Mouse (Mus musculus): Measurements from ENCODE around the gene A930033H14Rik.

Gene A930033H14Rik

GRCm38 (mm10) chr10:69225951-69226350, 13.1 kb upstream of the A930033H14Rik start:
- DNase-seq, result no peak

GRCm38 (mm10) chr10:69225471-69225870, 12.6 kb upstream of the A930033H14Rik start:
- no peak for DNase-seq

GRCm38 (mm10) chr10:69224276-69224675, 11.4 kb upstream of the A930033H14Rik start:
- no peak for DNase-seq

- no peak for DNase-seq
These were observed 10.3 kb upstream of the A930033H14Rik start for GRCm38 (mm10) chr10:69223232-69223631.

GRCm38 (mm10) chr10:69221955-69222354, 9.1 kb upstream of the A930033H14Rik start:
- no peak for DNase-seq

- no peak for DNase-seq
These were observed 8.2 kb upstream of the A930033H14Rik start for GRCm38 (mm10) chr10:69221148-69221547.

GRCm38 (mm10) chr10:69220296-69220695, 7.4 kb upstream of the A930033H14Rik start:
- DNase-seq, result peak; percentile 87

GRCm38 (mm10) chr10:69219289-69219626, 6.4 kb upstream of the A930033H14Rik start:
- no peak for DNase-seq

- DNase-seq, result peak; percentile 93
These were observed 5.8 kb upstream of the A930033H14Rik start for GRCm38 (mm10) chr10:69218458-69219288.

- DNase-seq, result no peak
These were observed 4.3 kb upstream of the A930033H14Rik start for GRCm38 (mm10) chr10:69217127-69217690.

- DNase-seq, result no peak
These were observed 1.1 kb upstream of the A930033H14Rik start for GRCm38 (mm10) chr10:69213986-69214385.

GRCm38 (mm10) chr10:69213451-69213877, 566 bp upstream of the A930033H14Rik start:
- DNase-seq, result no peak

GRCm38 (mm10) chr10:69211976-69212375, 922 bp downstream of the A930033H14Rik start:
- DNase-seq, result peak; percentile 46

- no peak for DNase-seq
These were observed 1.3 kb downstream of the A930033H14Rik start for GRCm38 (mm10) chr10:69211560-69211959.

- DNase-seq, result no peak
These were observed 2.2 kb downstream of the A930033H14Rik start for GRCm38 (mm10) chr10:69210659-69211058.

GRCm38 (mm10) chr10:69210006-69210405, 2.9 kb downstream of the A930033H14Rik start:
- DNase-seq, result no peak

GRCm38 (mm10) chr10:69208705-69209104, 4.2 kb downstream of the A930033H14Rik start:
- no peak for DNase-seq

GRCm38 (mm10) chr10:69207981-69208630, 4.8 kb downstream of the A930033H14Rik start:
- no peak for DNase-seq

- no peak for DNase-seq
These were observed 5.4 kb downstream of the A930033H14Rik start for GRCm38 (mm10) chr10:69207481-69207880.

- no peak for DNase-seq
These were observed 6.8 kb downstream of the A930033H14Rik start for GRCm38 (mm10) chr10:69206081-69206480.

- no peak for DNase-seq
These were observed 8.1 kb downstream of the A930033H14Rik start for GRCm38 (mm10) chr10:69204677-69205400.

GRCm38 (mm10) chr10:69193721-69194120, 19.2 kb downstream of the A930033H14Rik start:
- no peak for DNase-seq

GRCm38 (mm10) chr10:69192266-69192665, 20.6 kb downstream of the A930033H14Rik start:
- DNase-seq, result no peak
